Mouse (Mus musculus): ENCODE measurements at regions not wholly inside any gene's neighbourhood (a gene's known extent, or its start where the extent isn't known, plus 50 kb on each side); places are given as distances from the start of the nearest gene placed in this dataset.
A peak's percentile ranks its signal among the peaks of the same experiment; 100 is the strongest.
"Not testable (repeated sequence)": the region's sequence is repeated elsewhere in the genome, so short reads cannot be mapped to it uniquely, and the experiment has no call there.

DNA sequence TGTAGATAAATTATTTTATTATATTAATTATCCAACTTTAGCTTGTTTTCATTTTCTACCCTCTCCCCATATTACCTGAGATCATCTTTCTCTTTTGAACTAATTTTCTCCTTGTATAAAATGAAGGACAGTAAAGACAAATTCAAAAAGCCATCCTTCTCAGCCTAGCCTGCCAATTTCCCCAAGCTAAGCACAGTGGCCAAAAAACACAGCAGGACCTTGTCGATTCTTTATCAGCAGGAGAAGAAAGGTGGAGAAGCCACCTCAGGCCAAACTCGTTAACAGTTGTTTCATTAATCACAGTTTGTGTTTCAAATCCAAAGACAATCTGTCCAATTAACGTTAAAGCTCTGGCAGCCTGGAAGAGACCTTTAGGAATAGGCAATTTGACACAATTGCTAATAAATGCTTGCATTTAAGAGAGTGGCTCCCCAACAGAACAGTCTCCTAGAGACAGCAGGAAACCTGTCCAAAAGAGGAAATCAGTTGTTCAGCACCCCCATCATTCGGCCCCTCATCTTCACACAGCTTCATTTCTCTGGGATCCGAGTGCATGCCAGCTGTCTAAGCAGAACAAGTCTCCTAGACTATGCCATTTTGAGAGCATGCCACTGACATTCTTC, 135.7 kb upstream of the Tlr4 start:
- DNase-seq (ENCODE audit: low read depth, low spot score) = no peak

DNA sequence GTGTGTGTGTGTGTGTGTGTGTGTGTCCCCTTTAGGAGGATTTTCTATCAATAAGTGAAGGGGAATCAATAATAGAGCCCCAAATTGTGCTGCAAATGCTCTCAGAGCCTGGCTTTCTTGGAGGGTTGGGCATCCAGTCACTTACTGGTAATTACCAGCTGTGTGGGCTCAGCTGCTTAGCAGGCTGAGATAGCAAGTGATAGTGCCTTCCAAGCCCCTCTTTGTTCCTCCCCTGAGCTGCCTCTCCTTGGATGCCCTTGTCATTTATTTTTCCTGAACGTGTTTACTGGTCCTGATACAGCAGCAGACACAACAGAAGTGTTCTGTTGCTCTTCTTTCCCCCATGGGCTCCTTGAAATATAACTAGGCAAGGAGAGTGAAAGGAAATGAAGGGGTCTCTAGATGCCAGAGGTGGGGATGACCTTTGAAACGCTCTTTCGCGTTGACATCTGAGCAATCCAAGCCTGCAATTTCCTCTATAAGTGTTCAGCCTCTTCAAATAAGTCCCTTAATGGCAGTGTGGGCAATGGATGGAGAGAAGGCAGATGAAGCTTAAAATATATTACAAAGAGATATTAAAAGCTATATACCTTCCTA, 133.3 kb upstream of the Tlr4 start:
- DNase-seq (ENCODE audit: low read depth, low spot score) = no peak

DNA sequence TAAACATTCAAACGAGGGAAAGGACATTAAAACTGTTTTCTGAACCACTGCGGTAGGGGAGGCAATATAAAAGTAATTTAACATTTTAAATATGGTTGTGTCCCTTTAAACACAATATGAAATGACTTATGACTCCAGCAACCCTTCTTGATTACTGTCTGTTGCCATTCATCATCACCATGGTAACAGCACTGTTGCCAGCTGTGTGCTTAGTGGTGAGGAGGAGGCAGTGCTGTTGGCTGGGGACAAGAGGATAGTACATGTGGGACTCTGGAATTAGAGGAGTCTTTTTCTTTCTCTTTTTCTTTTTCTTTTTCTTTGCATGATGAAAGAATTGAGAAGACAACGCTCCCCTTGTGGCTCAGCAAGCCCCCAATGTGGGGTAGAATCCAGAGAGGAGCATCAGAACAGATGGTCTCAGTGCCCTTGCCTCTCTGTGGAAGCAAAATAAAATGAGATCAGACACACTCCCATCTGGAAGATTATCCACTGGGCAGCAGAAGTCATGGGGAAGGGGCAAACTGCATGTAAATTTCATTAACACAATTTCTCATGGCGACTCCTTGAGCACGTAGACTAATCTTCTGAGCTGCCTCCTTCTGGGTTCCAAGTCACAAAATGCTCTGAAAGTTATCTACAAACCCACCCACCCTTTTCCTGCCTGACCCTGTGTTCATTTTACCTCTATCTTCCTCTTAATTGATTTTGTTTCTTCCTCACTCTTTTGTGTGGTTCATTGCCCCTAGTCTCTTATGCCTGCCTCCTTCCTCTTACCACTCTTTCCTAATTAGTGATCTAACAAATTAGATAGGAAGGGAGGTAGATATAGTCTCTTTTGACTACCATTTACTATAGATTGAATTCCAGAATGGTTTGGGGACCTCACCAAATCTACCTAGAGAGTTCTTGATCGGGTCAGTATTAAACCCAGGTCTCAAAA, 111.3 kb upstream of the Tlr4 start:
- no peak for DNase-seq (ENCODE audit: low read depth, low spot score)

DNA sequence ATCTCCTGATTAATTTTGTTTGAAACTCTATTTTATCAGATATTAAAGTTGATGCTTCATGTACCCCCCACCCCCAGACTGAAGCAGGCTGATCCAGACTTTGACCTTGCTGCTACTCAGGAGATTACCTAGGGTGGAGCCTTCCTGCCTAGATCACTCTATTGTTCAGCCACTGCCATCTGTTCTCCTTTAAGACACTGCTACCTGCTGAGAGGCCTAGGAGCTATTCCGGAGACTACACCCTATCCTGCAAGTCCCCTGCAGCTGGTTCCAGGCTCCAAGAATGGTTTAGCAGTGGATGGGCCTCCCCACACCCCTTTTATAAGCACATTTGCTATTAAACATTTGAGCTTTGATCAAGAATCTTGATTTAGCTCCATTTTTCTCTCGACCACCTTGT, 90.0 kb upstream of the Tlr4 start:
- no peak for DNase-seq (ENCODE audit: low read depth, low spot score)

DNA sequence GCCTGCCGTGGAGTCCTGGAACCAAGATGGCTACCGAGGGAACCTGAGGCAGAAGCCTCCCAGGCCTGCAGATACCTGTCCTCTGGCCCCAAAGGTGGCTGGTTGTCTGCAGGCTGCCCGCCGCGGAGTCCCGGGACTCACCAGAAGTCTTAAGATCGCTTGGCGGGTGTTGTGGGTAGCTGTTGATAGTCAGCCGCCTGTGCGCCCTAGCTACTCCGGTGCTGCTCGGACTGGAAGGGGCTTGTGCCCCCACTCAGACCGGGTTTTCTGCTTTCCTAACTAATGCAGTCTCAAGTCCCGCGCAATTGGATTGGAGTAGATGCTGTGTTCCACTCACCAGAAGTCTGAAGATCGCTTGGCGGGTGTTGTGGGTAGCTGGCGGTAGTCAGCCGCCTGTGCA, 84.0 kb upstream of the Tlr4 start:
- DNase-seq (ENCODE audit: low read depth, low spot score) = not testable (repeated sequence)

DNA sequence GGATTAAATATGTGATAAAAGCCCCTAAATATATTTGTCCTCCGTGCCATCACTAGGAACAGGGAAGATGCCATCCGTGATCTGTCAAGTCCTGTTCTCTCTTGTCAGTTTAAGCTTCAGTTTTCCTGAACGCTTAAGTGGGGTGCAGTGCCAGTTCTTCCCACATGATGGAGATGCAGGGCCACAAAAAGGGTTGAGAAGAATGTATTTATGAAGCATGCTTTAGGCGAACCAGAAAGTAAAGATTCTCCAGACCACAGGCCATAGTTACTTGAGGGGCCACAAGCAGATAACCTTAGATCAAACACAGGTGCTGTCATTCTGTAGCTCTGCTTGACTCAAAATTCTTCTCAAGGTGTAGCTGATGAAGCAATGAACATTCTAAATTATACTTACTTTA, 58.6 kb upstream of the Tlr4 start:
- DNase-seq (ENCODE audit: low read depth, low spot score) = peak; percentile 58

All from A20 (cell line).